In the genomic region with DNA sequence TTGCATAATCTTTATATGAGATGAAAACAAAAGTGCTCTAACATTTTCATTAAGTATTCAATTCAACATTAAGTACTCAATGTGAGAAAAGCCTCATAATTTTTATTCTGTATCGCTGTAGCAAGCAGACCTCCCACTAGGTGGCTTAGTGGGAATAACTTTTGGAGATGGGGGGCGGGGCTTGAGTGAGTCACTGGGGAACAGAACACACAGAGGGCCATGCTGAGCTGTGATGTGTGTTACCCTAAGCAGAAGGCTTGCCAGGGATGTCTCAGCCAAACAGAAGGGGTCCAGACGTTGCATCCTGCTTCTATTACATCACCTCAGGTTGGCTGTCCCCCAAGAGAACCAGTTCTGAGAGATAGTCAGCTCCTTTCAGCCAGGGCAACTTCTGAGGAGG, we compare ENCODE assay signal across 9 mouse cellular contexts. TPM values are rescaled to one million over a fixed set of nuclear protein-coding genes. Genes with fewer than 3 reads are reported as not detected.
A peak's percentile ranks its signal among the peaks of the same experiment; 100 is the strongest.
DNase-seq lines count a peak whose midpoint lies in the region; ATAC-seq and TF ChIP-seq lines count a peak whose summit lies in the region.
"Had no signal": no experiment of that assay in that cellular context is flagged by ENCODE, and none has a peak within 500 bp of the region (broad histone marks: within the 10 kb centered on the region; RNA-seq: fewer than 3 reads in every experiment).

No protein-coding gene starts in this region.

- H3K27ac ChIP-seq in kidney, postnatal 0 days, result no peak overlapping the region
- H3K27ac ChIP-seq: neural tube, embryonic 13.5 days had no signal

- H3K36me3 ChIP-seq in kidney, postnatal 0 days (ENCODE audit: insufficient read depth, low read length), result no peaks in the 10 kb centered on the region
- H3K36me3 ChIP-seq: neural tube, embryonic 13.5 days had no signal

- H3K4me1 ChIP-seq in kidney, postnatal 0 days (replicated peaks; ENCODE audit: insufficient read depth, low read length), result no peaks in the 10 kb centered on the region

- H3K9ac ChIP-seq in kidney, postnatal 0 days (ENCODE audit: low read depth, low read length), result no peak overlapping the region
- H3K9ac ChIP-seq: neural tube, embryonic 13.5 days had no signal

- no peak for TF ChIP-seq POLR2A in brain, embryonic 14.5 days (IDR thresholded peaks at IDR 0.05; ENCODE audit: borderline replicate concordance, extremely low read depth, insufficient read depth, insufficient read length, poor library complexity, severe bottlenecking)

- peak; percentile 69 for DNase-seq in kidney, postnatal 0 days (ENCODE audit: low spot score)
- no peak for DNase-seq in kidney, adult 11 months
- peak; percentile 89 for DNase-seq in NIH3T3 (ENCODE audit: low read depth)
- peak; percentile 81 for DNase-seq in brain, embryonic 14.5 days (ENCODE audit: low read depth)
- DNase-seq in heart, adult 9 months (ENCODE audit: low spot score in 2 of 2), result peak; percentile 11
- peak; percentile 47 to 54 for DNase-seq in left cerebral cortex, adult 18-20 months (ENCODE audit: low spot score in 2 of 2)
- peak; percentile 69 for DNase-seq in right cerebral cortex, postnatal 14 days
- no peak for DNase-seq in natural killer cell, adult 2 months (ENCODE audit: low spot score in 2 of 2)

- H3K9me3 ChIP-seq in kidney, postnatal 0 days (replicated peaks; ENCODE audit: low read length), result no peaks in the 10 kb centered on the region
- H3K9me3 ChIP-seq: neural tube, embryonic 13.5 days had no signal

- H3K27me3 ChIP-seq in kidney, postnatal 0 days (ENCODE audit: insufficient read depth, low read length), result no peaks in the 10 kb centered on the region
- H3K27me3 ChIP-seq: neural tube, embryonic 13.5 days had no signal

- H3K4me3 ChIP-seq in kidney, postnatal 0 days (replicated peaks; ENCODE audit: low read depth, low read length), result no peak overlapping the region
- H3K4me3 ChIP-seq: neural tube, embryonic 13.5 days had no signal

- 28% methylated on average over 3 of the region's 3 CpGs for WGBS in kidney, postnatal 0 days

- 0 out of 2 replicates have a peak, but pooled peaks have one; percentile 21 for ATAC-seq in kidney, postnatal 0 days (replicated peaks; ENCODE audit: low FRiP score, low read depth)

- TF ChIP-seq CTCF in kidney, postnatal 0 days (IDR thresholded peaks at IDR 0.05; ENCODE audit: low read depth), result peak; percentile 64; the same call in 1 of the 2 replicates
- peak; percentile 49; the same call in 1 of the 2 replicates for TF ChIP-seq CTCF in brain, embryonic 14.5 days (IDR thresholded peaks at IDR 0.05; ENCODE audit: borderline replicate concordance, extremely low read depth, insufficient read depth, insufficient read length)

- no peak overlapping the region for H3K4me2 ChIP-seq in kidney, postnatal 0 days (ENCODE audit: low read length)
- H3K4me2 ChIP-seq: neural tube, embryonic 13.5 days had no signal

RNA-seq across cellular contexts. Expression of gene Msx2, which starts 29.3 kb away (rescaled TPM):
- 1.0 and 1.4 TPM in 2 replicates for polyA plus RNA-seq in kidney, postnatal 0 days (2015; fragmentation: Nextera tagmentation; extraction: Ambion mirVana)
- 0.62 and 2.5 TPM in 2 replicates for polyA plus RNA-seq in brain, embryonic 14.5 days (2012; rRNA removed)
- total RNA-seq in left cerebral cortex, adult 18-20 months (2021), result under 1 TPM; 0.42 to 0.54 TPM

Comparison
In these comparisons a context has a peak if more than half of its experiments do, and no peak if none do; other contexts are left out.
1. DNase-seq: peak in kidney, postnatal 0 days (single experiment), NIH3T3 (single experiment), brain, embryonic 14.5 days (single experiment), heart, adult 9 months (2 of 2), left cerebral cortex, adult 18-20 months (2 of 2) and right cerebral cortex, postnatal 14 days (single experiment); none in kidney, adult 11 months (single experiment) and natural killer cell, adult 2 months (0 of 2).